Mouse (Mus musculus) right cerebral cortex, adult 2 months (tissue): ENCODE data around the gene Sema6c.
"Not testable (repeated sequence)": the region's sequence is repeated elsewhere in the genome, so short reads cannot be mapped to it uniquely, and the experiment has no call there.

ENCODE experiments used
- DNase-seq, 2 experiments: peaks; one replicate each; pipeline ENCODE4 v3.0.0; 2021 to 2022; ENCODE audit warnings: low spot score in 2 of 2

Sema6c gene

DNA sequence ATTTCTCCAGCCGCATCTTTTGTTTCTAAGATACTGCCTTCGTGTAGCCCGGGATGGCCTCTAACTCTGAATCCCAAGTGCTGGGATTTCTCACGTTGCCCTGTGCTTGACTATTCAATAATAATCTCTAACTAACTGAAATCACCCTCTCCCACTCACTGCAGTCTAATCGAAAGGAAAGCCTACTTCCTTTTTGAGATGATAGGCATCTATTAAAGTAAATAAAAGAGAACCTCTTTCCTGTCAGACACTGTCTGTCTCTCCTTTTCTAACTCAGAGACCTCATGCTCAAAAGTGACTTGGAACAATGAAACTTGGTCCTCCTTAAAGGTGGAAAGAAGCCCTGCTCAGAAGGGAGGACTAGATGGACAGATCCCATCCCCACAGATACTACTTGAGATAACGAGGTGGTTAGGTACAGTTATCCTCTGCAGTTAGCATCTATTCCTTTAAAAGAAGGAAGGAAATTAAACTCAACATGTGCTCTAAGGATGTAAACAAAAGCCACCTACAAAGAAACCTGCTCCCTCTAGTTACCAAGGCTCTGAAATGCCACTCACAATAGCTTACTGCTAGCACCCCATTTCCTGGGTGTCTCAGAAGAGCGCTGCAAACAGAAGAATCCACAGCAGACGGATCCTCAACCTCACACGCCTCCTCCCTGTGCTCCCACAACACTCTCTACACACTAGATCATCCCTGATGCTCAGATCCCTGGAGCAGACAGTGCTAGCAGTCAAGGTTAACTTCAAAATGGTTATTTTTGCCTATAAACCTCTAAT lies 24.7 kb downstream of the Sema6c start:
- no peak for DNase-seq

GRCm38 (mm10) chr3:95186100-95186499 lies 25.8 kb downstream of the Sema6c start:
- DNase-seq: no peak

DNA sequence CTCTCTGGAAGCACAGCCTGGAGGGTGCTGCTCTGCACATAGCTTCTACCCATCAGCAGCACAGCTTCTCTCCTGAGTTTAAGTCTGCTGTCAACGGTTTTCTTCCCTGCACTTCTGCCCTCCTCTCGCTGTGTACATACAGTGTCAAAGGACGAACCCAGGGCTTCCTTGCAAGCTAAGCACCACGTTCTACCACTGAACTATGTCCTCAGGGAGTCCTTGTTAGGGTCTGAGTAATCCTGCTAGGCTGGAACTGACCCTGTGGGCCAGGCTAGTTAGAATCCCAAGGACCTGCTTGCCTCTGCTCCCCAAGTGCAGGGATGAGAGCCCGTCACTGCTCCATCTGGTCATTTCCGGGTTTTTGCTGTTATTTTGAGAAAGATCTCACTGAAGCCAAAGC lies 26.6 kb downstream of the Sema6c start:
- no peak for DNase-seq

DNA sequence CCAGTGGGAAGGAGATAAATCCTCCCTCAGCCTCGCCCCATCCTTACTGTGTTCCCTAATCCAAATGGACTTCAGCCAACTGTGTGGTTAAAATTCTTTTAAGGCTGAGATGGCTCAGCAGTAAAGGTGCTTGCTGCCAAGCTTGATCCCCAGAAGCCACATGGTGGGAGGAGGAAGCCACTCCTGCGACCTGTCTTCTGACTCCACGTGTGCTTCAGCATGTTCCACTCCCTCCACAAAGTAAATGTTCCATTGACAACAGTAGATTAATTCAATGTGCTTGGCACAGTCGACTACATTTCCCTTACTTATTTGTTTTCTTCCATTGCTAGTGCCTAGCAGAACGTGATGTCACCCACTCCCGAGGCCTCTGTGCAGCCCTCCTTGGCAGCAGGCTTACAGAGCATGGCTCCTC lies 34.5 kb downstream of the Sema6c start:
- DNase-seq: no peak

DNA sequence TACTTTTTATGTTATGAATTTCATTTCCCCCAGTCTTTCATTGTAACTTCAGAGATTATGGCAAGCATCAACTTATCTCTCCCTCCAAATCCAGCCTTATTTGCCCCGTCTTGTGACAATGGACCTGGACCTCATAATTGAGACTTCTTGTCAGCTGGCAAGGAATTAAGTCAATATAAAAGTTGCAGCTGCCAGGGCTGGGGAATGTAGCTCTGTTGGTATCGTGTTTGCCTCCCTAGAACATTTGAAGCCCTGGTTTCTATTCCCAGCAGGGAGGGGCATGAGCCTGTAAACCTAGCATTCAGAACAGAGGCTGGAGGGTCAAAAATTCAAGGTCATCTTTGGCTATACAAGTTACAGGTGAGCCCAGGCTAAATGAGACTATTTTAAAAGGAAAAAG lies 35.5 kb downstream of the Sema6c start:
- DNase-seq: no peak

DNA sequence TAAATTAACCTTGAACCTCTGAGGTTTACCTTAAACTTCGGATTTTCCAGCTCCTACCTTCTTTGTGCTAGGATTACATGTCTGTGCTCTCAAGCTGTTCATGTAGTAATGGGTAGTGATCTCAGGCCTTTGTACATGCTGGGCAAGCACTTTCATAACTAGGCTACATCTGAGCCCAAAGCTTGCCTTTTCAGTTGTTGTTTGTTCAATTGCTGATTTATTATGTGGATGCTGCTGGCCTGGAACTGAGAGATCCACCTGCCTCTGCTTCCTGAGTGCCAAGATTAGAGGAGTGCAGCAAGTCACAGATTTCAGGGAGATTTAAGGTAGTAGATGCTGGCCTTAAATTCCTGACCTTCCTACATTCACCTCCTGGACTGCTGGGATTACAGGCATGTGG lies 38.8 kb downstream of the Sema6c start:
- DNase-seq: no peak

- no peak for DNase-seq
Measured at GRCm38 (mm10) chr3:95200132-95200531, 39.9 kb downstream of the Sema6c start.

DNA sequence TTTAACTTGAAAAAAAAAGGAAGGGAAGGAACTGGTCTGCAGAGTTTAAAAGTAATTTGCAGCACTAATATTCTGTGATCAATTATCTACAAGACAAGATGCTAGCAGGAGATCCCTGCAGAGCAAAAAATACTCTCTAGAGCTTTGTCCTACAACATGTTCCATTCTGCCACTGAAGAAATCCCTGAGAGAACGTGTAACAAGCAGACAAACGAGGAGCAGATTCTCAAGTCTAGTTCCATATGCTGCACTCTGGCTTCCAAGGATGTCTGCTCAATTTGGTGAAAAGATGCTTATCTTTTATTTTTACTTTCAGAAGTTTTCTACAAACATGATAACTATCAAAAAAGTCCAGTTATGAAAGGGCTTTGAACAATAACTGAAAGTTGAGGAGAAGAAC lies 40.3 kb downstream of the Sema6c start:
- no peak for DNase-seq

DNA sequence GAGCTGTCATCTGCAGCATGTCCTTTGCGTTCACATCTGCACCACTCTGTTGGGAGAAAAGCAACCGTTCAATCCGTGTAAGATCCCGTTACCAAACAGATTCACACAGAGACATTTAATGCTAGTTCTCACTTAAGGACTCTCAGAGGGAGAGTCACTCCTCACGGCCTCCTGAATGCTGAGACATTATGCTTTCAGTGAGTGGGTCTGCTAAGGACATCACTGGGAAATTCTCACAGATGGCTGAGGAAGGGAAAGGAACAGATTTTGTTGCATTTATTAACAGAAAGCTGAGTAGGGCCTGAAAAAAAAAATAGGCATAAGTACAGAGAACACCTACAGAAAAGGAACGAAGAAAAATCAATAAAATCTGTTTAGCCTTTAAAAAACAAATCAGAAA lies 43.6 kb downstream of the Sema6c start:
- DNase-seq: peak in 1 of 2 experiments; percentile 47

DNA sequence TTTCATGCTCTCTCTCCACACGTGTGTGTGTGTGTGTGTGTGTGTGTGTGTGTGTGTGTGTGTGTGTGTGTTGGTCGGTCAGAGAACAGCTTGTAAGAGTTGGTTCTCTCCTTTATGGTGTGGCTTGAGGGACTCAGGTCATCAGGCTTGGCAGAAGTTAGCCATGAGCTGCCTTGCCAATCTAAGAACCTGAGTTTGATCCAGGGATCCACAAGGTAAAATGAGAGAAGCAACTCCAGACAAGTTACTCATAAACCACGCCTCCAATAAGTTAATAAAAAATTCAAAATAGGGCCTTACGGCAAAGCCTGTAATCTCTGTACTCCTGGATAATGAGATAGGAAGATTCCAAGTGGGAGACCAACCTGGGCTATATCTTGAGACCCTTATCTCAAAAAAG lies 48.0 kb downstream of the Sema6c start:
- DNase-seq: no peak

- no peak for DNase-seq
Measured at GRCm38 (mm10) chr3:95210585-95210984, 50.3 kb downstream of the Sema6c start.

DNA sequence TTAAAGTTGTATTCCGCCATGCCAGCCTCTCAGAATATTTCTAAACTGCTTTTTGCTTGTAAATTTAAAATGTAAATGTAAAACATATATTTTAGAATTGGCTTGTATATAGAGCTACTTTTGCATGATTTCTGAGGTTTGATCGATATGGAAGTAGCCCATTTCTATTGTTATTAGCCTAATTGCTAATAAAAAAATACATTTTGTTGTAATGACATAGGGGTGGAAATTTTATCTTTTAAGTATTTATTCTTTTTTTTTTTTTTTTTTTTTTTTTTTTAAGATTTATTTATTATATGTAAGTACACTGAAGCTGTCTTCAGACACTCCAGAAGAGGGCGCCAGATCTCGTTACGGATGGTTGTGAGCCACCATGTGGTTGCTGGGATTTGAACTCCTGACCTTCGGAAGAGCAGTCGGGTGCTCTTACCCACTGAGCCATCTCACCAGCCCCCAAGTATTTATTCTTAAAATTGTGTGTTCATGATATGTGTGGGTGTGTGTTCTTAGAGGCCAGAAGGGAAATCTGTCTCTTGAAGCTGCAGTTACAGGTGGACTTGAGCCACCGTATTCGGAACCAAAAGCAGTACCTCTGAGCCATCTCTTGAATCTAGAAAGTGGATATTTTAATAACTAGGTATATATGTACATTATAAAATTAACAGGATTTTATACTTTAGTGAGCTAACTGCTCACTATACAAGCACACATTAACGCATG lies 52.8 kb downstream of the Sema6c start:
- not testable (repeated sequence) for DNase-seq

- no peak for DNase-seq
Measured at GRCm38 (mm10) chr3:95213609-95213975, 53.3 kb downstream of the Sema6c start.

GRCm38 (mm10) chr3:95216655-95217254 lies 56.5 kb downstream of the Sema6c start:
- no peak for DNase-seq

DNA sequence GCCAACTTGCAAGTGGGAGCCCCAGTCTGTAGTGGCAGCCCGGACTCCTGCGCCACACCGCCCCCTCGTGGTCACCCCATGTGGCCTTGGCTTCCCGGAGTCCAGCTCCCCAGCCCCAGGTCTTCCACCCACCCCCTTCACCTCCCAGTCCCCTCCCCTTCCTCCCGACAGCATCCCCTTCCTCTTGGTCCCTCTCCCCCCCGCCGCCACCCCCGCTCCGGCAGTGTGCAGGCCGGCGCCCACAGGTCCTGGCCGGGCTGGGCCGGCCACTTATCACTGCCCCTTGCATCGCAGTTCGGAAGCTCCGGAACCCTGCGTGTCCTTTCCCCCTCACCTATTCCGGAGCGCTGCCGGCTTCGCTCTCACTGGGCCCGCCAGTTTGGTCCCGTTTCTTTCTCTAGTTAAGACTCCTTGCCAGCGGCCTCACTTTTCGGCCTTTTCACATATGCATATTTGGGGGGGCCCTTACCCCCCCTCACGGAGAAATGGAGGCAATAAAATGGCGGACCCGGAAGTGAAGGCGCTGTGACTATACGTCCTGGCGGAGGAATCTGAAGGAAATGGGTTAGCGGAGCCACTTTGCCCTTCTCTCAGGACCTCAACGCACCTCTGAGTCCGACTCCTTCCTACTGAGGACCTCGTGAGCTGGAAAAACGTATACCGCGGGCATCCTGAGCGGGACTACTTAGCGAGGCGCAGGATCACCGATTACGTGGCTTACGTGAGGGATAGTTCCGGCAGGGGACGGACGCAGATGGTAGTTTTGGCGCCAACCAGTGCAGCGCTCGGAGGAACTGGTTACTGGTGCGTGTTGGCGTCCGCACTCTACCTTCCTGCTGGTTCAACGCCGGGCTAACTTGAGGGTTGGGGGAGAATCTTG lies 57.2 kb downstream of the Sema6c start, which contains the start of gene Gabpb2:
TSS of gene Gabpb2 (minus strand) at position 662 of the 880 bp plus-strand sequence.
- peak; percentile 88 to 91 for DNase-seq

GRCm38 (mm10) chr3:95218466-95219137 lies 58.3 kb downstream of the Sema6c start:
- DNase-seq: no peak

GRCm38 (mm10) chr3:95223041-95223440 lies 62.8 kb downstream of the Sema6c start:
- DNase-seq: no peak
